Mouse (Mus musculus): ENCODE measurements around the gene Sh3pxd2a.

Sh3pxd2a gene

GRCm38 (mm10) chr19:47221006-47221405, 243.2 kb downstream of the Sh3pxd2a start:
- CTCF ChIA-PET, result no interaction called here

GRCm38 (mm10) chr19:47220232-47220631, 244.0 kb downstream of the Sh3pxd2a start:
- CTCF ChIA-PET, result no interaction called here

GRCm38 (mm10) chr19:47219622-47220021, 244.6 kb downstream of the Sh3pxd2a start:
- CTCF ChIA-PET, result no interaction called here

GRCm38 (mm10) chr19:47216766-47217165, 247.4 kb downstream of the Sh3pxd2a start:
- CTCF ChIA-PET, result no interaction called here

GRCm38 (mm10) chr19:47213470-47213869, 250.7 kb downstream of the Sh3pxd2a start:
- CTCF ChIA-PET, result no interaction called here

GRCm38 (mm10) chr19:47212401-47212800, 251.8 kb downstream of the Sh3pxd2a start:
- CTCF ChIA-PET, result no interaction called here

- CTCF ChIA-PET, result no interaction called here
These were observed 252.4 kb downstream of the Sh3pxd2a start for GRCm38 (mm10) chr19:47211609-47212312.

GRCm38 (mm10) chr19:47210432-47210831, 253.8 kb downstream of the Sh3pxd2a start:
- CTCF ChIA-PET, result no interaction called here

Measured in spleen, embryonic (tissue).